Mouse (Mus musculus) MEL (cell line): ENCODE measurements at regions not wholly inside any gene's neighbourhood (a gene's known extent, or its start where the extent isn't known, plus 50 kb on each side); places are given as distances from the start of the nearest gene placed in this dataset.

Source experiments
- DNase-seq: peaks from one replicate; pipeline ENCODE4 v3.0.0; 2011; ENCODE audit warnings: low read depth, low spot score
- H3K27ac ChIP-seq: 2 replicates; pipeline ENCODE4 v1.5.1; 2012; ENCODE audit warnings: low read depth, mild to moderate bottlenecking, control low read depth, low read length, moderate library complexity; ENCODE audit not compliant: control insufficient read depth
- H3K27me3 ChIP-seq, 2 experiments: fragments of 150-350 bp in 1 of 2; sonication (generic) in 1 of 2; 2 replicates each; pipeline ENCODE4 v1.6.1; 2012; ENCODE audit warnings: low read length in 2 of 2, mild to moderate bottlenecking in 2 of 2, improper control_type of control experiment in 1 of 2, moderate library complexity in 1 of 2; ENCODE audit not compliant: insufficient read depth in 2 of 2, control insufficient read depth in 1 of 2
- H3K36me3 ChIP-seq, 2 experiments: 2 replicates each; pipeline ENCODE4 v1.6.1; 2012 to 2014; ENCODE audit warnings: low read length in 2 of 2, improper control_type of control experiment in 1 of 2, inconsistent platforms in 1 of 2, mild to moderate bottlenecking in 1 of 2; ENCODE audit not compliant: insufficient read depth in 2 of 2, control insufficient read depth in 1 of 2
- H3K4me1 ChIP-seq, 2 experiments: fragments of 150-350 bp in 1 of 2; sonication (generic) in 1 of 2; 2 replicates each; pipeline ENCODE4 v1.6.1; 2012; ENCODE audit warnings: low read length in 2 of 2, improper control_type of control experiment in 1 of 2, mild to moderate bottlenecking in 1 of 2; ENCODE audit not compliant: insufficient read depth in 2 of 2, control insufficient read depth in 1 of 2
- H3K4me3 ChIP-seq, 2 experiments: fragments of 150-350 bp in 1 of 2; sonication (generic) in 1 of 2; 2 replicates each; pipeline ENCODE4 v1.5.1; 2012; ENCODE audit warnings: low read depth in 2 of 2, low read length in 2 of 2, mild to moderate bottlenecking in 2 of 2, moderate library complexity in 2 of 2, control low read depth in 1 of 2, improper control_type of control experiment in 1 of 2; ENCODE audit not compliant: control insufficient read depth in 1 of 2, insufficient read depth in 1 of 2
- H3K79me2 ChIP-seq: 2 replicates; pipeline ENCODE4 v1.6.1; 2012; ENCODE audit warnings: mild to moderate bottlenecking, low read length, moderate library complexity; ENCODE audit not compliant: control insufficient read depth, poor library complexity, insufficient read depth
- H3K9ac ChIP-seq: 2 replicates; pipeline ENCODE4 v1.6.1; 2012; ENCODE audit warnings: low read depth, mild to moderate bottlenecking, control low read depth, low read length, moderate library complexity; ENCODE audit not compliant: control insufficient read depth, poor library complexity, severe bottlenecking
- H3K9me3 ChIP-seq: fragments of 150-350 bp; sonication (generic); replicated peaks from 2 replicates; pipeline ENCODE4 v1.6.1; 2012; ENCODE audit warnings: mild to moderate bottlenecking, low read length, improper control_type of control experiment, moderate library complexity; ENCODE audit not compliant: insufficient read depth
- BHLHE40 ChIP-seq: IDR thresholded peaks from 2 replicates; pipeline ENCODE4 v1.6.1; 2012; ENCODE audit warnings: low read depth, mild to moderate bottlenecking, inconsistent platforms, low read length, improper control_type of control experiment, borderline replicate concordance
- CHD1 ChIP-seq: IDR thresholded peaks from 2 replicates; pipeline ENCODE4 v1.6.1; 2012; ENCODE audit warnings: low read depth, mild to moderate bottlenecking, inconsistent platforms, low read length, improper control_type of control experiment
- CTCF ChIP-seq, 3 experiments: IDR thresholded peaks in 2 of 3; conservative IDR thresholded peaks in 1 of 3; 2 replicates each; pipeline ENCODE4 v1.5.1; 2011 to 2012; ENCODE audit warnings: low read length in 3 of 3, low read depth in 2 of 3, mild to moderate bottlenecking in 2 of 3, improper control_type of control experiment in 1 of 3, inconsistent platforms in 1 of 3, mixed read lengths in 1 of 3, moderate library complexity in 1 of 3; ENCODE audit not compliant: control insufficient read depth in 1 of 3, insufficient read depth in 1 of 3, poor library complexity in 1 of 3, severe bottlenecking in 1 of 3
- E2F4 ChIP-seq: IDR thresholded peaks from 2 replicates; pipeline ENCODE4 v1.6.1; 2011; ENCODE audit warnings: low read depth, low read length, improper control_type of control experiment, borderline replicate concordance
- ELF1 ChIP-seq: IDR thresholded peaks from 2 replicates; pipeline ENCODE4 v1.6.1; 2014; ENCODE audit warnings: low read depth, mild to moderate bottlenecking, inconsistent platforms, low read length, improper control_type of control experiment, moderate library complexity
- ETS1 ChIP-seq: IDR thresholded peaks from 2 replicates; pipeline ENCODE4 v1.6.1; 2012; ENCODE audit warnings: low read depth, mild to moderate bottlenecking, inconsistent platforms, low read length, improper control_type of control experiment, moderate library complexity
- HCFC1 ChIP-seq: IDR thresholded peaks from 2 replicates; pipeline ENCODE4 v1.6.1; 2012; ENCODE audit warnings: low read depth, mild to moderate bottlenecking, inconsistent platforms, low read length, improper control_type of control experiment, moderate library complexity
- JUND ChIP-seq: IDR thresholded peaks from 2 replicates; pipeline ENCODE4 v1.6.1; 2011; ENCODE audit warnings: low read depth, mild to moderate bottlenecking, improper control_type of control experiment, low read length
- KAT2A ChIP-seq: conservative IDR thresholded peaks from 2 replicates; pipeline ENCODE4 v1.6.1; 2012; ENCODE audit warnings: low read depth, low read length, improper control_type of control experiment, inconsistent platforms
- MAX ChIP-seq: IDR thresholded peaks from 2 replicates; pipeline ENCODE4 v1.6.1; 2011; ENCODE audit warnings: low read length, improper control_type of control experiment
- MEF2A ChIP-seq: IDR thresholded peaks from 2 replicates; pipeline ENCODE4 v1.6.1; 2014; ENCODE audit warnings: low read depth, mild to moderate bottlenecking, inconsistent platforms, low read length, improper control_type of control experiment; ENCODE audit not compliant: poor library complexity, insufficient replicate concordance, severe bottlenecking; ENCODE audit errors: extremely low read depth
- MYC ChIP-seq: IDR thresholded peaks from 2 replicates; pipeline ENCODE4 v1.6.1; 2011; ENCODE audit warnings: low read depth, mild to moderate bottlenecking, low read length, improper control_type of control experiment, moderate library complexity
- NELFE ChIP-seq: IDR thresholded peaks from 2 replicates; pipeline ENCODE4 v1.6.1; 2011; ENCODE audit warnings: low read depth, low read length, improper control_type of control experiment
- NRF1 ChIP-seq: IDR thresholded peaks from 2 replicates; pipeline ENCODE4 v1.6.1; 2014; ENCODE audit warnings: low read depth, mild to moderate bottlenecking, inconsistent platforms, low read length, improper control_type of control experiment, moderate library complexity; ENCODE audit not compliant: poor library complexity, insufficient read depth, severe bottlenecking
- POLR2AphosphoS2 ChIP-seq: IDR thresholded peaks from 2 replicates; pipeline ENCODE4 v1.6.1; 2011; ENCODE audit warnings: low read length, improper control_type of control experiment
- POLR2AphosphoS5 ChIP-seq: IDR thresholded peaks from 2 replicates; pipeline ENCODE4 v1.6.1; 2012; ENCODE audit warnings: low read depth, borderline replicate concordance, mild to moderate bottlenecking, inconsistent platforms, low read length, moderate library complexity, mixed read lengths
- RAD21 ChIP-seq: IDR thresholded peaks from 2 replicates; pipeline ENCODE4 v1.6.1; 2011; ENCODE audit warnings: mild to moderate bottlenecking, low read depth, low read length, improper control_type of control experiment
- SIN3A ChIP-seq: IDR thresholded peaks from 2 replicates; pipeline ENCODE4 v1.6.1; 2012; ENCODE audit warnings: low read length, improper control_type of control experiment, inconsistent platforms
- TBP ChIP-seq: IDR thresholded peaks from 2 replicates; pipeline ENCODE4 v1.8.0; 2011; ENCODE audit warnings: low read depth, low read length, improper control_type of control experiment
- TCF12 ChIP-seq: IDR thresholded peaks from 2 replicates; pipeline ENCODE4 v1.6.1; 2014; ENCODE audit warnings: low read depth, mild to moderate bottlenecking, inconsistent platforms, low read length, improper control_type of control experiment, moderate library complexity
- USF1 ChIP-seq: IDR thresholded peaks from 2 replicates; pipeline ENCODE4 v1.6.1; 2014; ENCODE audit warnings: low read depth, mild to moderate bottlenecking, inconsistent platforms, low read length, improper control_type of control experiment, moderate library complexity
- USF2 ChIP-seq, 2 experiments: IDR thresholded peaks; 2 replicates each; pipeline ENCODE4 v1.6.1; 2011 to 2012; ENCODE audit warnings: improper control_type of control experiment in 2 of 2, low read length in 2 of 2, borderline replicate concordance in 1 of 2, inconsistent platforms in 1 of 2, low read depth in 1 of 2, mild to moderate bottlenecking in 1 of 2; ENCODE audit not compliant: insufficient read depth in 1 of 2
- ZKSCAN1 ChIP-seq: IDR thresholded peaks from 2 replicates; pipeline ENCODE4 v1.6.1; 2012; ENCODE audit warnings: low read depth, mild to moderate bottlenecking, inconsistent platforms, low read length, improper control_type of control experiment, moderate library complexity

DNA sequence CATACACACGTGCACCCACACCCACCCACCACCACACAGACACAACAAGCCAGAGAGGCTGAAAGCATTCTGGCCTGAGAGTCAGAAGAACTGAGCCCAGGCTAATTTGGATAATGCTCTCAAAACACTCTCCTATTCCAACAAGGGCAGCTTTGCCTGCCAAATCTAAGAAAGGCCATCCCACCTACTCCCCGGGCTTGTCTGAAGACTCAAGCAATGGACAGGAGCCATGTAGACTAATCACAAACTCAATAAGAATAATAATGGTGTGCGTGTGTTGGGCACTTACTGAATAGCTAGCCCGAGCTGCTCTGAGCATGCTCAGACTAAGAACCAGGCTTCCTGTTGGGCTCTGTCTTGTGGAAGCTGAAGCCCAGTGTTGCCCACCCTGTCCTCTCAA lies 108.8 kb upstream of the Tle3 start:
- no peak for DNase-seq
- no peaks in the 10 kb centered on the region for H3K9me3 ChIP-seq
- TF ChIP-seq NELFE (no peak), POLR2AphosphoS5 (no peak), TBP (no peak), ZKSCAN1 (no peak), NRF1 (no peak), JUND (no peak), ETS1 (no peak), CTCF (IDR thresholded peaks at IDR 0.05 in 2 of 3, conservative IDR thresholded peaks at IDR 0.05 in 1 of 3; ENCODE audit: control insufficient read depth in 1 of 3, insufficient read depth in 1 of 3, low read depth in 2 of 3, low read length in 3 of 3, poor library complexity in 1 of 3, severe bottlenecking in 1 of 3) (no peak), USF2 (IDR thresholded peaks at IDR 0.05; ENCODE audit: borderline replicate concordance in 1 of 2, insufficient read depth in 1 of 2, low read depth in 1 of 2, low read length in 2 of 2) (no peak), MAX (no peak), CHD1 (no peak), MEF2A (no peak)
- H3K4me3 ChIP-seq, result no peak overlapping the region
- no peak overlapping the region for H3K27ac ChIP-seq
- H3K4me1 ChIP-seq, result peaks cover 2 to 13% of the 10 kb centered on the region in 2 experiments; a peak in 3 of 4 replicates
- H3K79me2 ChIP-seq, result no peaks in the 10 kb centered on the region
- no peaks in the 10 kb centered on the region for H3K27me3 ChIP-seq
- H3K36me3 ChIP-seq, result peaks cover 0 to 2% of the 10 kb centered on the region in 2 experiments; a peak in 1 of 4 replicates
- no peak overlapping the region for H3K9ac ChIP-seq

DNA sequence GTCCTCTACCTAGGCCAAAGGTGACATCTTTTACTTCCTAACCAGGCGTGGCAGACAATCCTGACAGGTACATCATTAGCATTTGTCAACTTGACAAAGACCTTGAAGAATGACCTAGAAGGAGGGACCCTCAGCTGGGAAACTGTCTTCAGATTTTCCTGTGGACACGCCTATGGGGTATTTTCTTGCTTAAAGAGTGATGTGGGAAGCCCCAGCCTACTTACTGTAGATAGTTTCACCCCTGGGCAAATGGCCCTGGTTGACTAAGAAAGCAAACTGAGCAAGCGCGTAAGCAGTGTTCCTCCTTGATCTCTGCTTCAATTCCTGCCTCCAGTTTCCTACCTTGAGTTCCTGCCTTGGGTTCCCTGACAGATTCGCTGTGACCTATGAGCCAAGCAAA lies 106.7 kb upstream of the Tle3 start:
- TF ChIP-seq KAT2A, result no peak
- TF ChIP-seq RAD21, result no peak
- no peak for TF ChIP-seq SIN3A
- TF ChIP-seq TCF12, result no peak
- no peak for TF ChIP-seq CTCF (IDR thresholded peaks at IDR 0.05 in 2 of 3, conservative IDR thresholded peaks at IDR 0.05 in 1 of 3; ENCODE audit: control insufficient read depth in 1 of 3, insufficient read depth in 1 of 3, low read depth in 2 of 3, low read length in 3 of 3, poor library complexity in 1 of 3, severe bottlenecking in 1 of 3)
- no peak for TF ChIP-seq MYC
- no peak for TF ChIP-seq ZKSCAN1
- TF ChIP-seq USF1, result no peak
- TF ChIP-seq POLR2AphosphoS2, result no peak
- no peak for TF ChIP-seq NRF1
- TF ChIP-seq TBP, result no peak
- no peak for TF ChIP-seq BHLHE40
- no peak for TF ChIP-seq HCFC1
- TF ChIP-seq ELF1, result no peak
- TF ChIP-seq POLR2AphosphoS5, result no peak
- no peak for TF ChIP-seq E2F4
- Histone ChIP-seq H3K9ac (no peak overlapping the region), H3K36me3 (no peaks in the 10 kb centered on the region), H3K27ac (no peak overlapping the region), H3K79me2 (no peaks in the 10 kb centered on the region), H3K4me1 (no peaks in the 10 kb centered on the region), H3K4me3 (no peak overlapping the region), H3K9me3 (no peaks in the 10 kb centered on the region), H3K27me3 (no peaks in the 10 kb centered on the region)
- no peak for DNase-seq
